Mouse (Mus musculus) MEL-GATA-1-ER (cell line): ENCODE measurements around the gene Atp6v0a1.

ENCODE experiments used
- DNase-seq: peaks from one replicate; pipeline ENCODE4 v3.0.0-alpha.2; 2012; ENCODE audit warnings: low read depth; ENCODE audit errors: extremely low read depth

The Atp6v0a1 gene

DNA sequence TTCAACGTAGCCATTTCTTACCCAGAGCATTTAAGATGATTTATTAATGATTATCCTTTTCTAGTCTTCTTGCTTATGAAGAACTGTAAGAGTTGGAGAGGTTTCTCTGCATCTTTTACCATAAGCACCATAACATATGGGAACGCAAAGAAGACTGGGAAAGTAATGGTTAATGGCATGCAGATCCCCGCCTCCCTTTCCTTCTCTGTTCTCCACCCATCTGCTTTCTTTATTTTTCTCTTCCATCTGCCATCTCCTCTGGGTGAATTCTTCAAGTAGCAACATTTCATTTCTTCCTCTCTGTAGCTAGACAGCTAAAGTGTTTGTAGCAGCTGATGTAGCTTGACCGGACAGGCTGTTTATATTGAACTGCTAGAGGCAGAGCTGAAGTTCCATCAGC lies 14.7 kb downstream of the Atp6v0a1 start:
- no peak for DNase-seq

DNA sequence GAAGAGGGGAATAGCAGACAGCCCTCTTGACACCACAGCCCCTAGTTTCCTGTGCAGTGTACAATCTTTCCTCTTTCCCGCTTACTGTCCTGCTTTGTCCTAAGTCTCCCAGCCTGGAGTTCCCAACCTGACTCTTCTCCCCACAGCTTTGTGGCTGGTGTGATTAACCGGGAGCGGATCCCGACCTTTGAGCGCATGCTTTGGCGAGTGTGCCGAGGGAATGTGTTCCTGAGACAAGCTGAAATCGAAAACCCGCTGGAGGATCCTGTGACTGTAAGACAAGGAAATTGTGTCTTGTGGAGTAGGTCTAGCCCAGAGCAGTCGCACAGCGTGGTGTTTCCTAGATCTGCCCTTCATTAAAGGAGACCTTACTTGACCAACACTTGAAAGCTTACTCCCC lies 17.9 kb downstream of the Atp6v0a1 start:
- no peak for DNase-seq

DNA sequence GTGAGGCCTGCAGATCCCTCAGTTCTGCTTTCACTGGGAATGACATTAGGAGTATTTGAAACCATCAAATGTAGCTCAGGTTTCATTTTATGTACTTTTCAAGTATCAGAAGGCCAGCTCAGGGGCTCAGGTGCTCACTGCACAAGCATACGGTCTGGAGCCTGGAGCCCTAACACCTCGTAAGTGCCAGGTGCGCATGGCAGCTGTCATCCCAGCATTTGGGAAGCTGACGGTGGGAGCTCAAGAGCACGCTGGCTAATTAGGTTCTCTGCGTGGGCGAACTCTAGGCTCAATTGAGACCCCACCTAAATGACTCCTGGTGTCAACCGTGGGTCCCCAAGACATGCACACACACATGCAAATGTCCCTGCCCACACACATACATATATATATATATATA lies 20.1 kb downstream of the Atp6v0a1 start:
- DNase-seq: no peak

DNA sequence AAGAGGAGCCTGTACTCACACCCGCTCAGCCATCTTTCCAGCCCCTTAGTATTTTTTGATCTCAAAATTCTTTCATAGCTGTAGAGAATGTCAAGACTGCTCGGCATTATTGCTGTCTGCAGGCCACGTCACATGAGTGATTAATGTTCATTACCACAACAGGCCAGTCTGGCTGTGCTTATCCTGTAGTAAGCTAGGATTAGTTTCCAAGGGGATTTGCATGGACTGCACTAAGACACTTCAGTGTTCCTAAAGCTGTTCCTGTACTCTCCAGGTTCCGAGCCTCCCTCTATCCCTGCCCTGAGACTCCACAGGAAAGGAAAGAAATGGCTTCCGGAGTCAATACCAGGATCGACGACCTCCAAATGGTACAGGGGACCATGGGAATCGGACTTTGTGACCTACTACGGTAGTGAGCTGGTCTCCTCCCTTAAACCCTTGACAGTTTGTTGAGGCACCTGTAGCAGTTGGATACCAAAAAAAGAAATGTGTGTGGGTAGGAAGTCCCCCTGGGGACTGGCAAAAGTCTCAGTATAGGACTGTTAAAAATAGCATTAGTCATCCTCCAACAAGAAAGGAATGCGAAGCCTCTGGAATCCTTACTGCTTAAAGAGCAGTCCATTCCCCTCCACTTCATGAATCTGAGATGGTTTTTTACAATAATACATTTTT lies 21.0 kb downstream of the Atp6v0a1 start:
- no peak for DNase-seq

DNA sequence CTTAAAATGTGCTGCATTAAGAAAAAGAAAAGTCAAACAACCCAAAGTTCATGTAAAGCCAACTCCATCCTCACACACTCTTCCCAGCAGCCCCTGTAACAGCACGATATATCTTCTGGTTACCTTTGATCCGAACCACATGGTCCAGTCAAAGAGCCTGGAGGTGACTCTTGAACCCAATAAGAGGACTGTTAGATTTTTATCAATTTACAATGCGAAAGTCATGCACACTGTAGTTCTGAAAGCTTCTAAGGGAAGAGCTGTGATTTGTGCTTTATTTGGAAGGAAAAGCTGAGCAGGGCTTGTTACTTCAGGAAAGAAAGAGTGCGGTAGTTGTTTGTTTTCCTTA lies 21.5 kb downstream of the Atp6v0a1 start:
- DNase-seq: no peak

DNA sequence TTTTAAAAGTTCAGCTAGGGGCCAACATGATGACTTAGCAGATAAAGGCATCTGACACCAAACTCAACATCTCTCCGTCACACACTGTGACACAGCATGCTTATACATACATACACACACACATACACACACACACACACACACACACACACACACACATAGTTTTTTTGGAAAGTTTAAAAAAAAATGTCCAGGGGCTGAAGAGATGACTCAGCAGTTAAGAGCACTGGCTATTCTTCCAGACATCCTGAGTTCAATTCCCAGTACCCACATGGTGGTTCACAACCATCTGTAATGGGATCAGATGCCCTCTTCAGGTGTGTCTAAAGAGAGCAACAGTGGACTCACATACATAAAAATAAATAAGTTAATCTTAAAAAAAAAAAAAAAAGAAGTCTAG lies 22.2 kb downstream of the Atp6v0a1 start:
- DNase-seq: no peak

DNA sequence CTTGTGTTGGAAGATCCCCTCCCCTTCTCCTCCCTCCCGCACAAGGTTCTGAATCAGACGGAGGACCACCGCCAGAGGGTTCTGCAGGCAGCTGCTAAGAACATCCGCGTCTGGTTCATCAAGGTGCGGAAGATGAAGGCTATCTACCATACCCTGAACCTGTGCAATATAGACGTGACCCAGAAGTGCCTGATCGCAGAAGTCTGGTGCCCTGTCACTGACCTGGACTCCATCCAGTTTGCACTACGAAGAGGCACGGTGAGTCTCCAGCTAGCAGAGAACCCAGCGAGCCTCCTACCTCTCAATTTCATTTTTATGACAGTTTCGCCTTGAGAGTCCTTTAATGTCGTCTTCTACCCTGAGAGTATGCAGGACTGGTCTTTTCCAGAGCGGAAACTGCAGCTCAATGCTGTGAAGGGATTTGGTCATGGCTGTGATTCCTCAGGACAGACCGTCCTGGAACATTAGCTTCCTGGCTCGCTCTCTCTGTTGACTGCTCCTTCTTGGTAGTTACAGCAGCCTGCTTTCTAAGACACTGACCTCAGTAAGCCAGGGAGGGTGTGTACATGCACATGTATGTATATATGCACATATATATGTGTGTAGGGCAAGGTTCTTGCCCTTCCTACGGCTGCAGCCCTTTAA lies 24.7 kb downstream of the Atp6v0a1 start:
- no peak for DNase-seq

DNA sequence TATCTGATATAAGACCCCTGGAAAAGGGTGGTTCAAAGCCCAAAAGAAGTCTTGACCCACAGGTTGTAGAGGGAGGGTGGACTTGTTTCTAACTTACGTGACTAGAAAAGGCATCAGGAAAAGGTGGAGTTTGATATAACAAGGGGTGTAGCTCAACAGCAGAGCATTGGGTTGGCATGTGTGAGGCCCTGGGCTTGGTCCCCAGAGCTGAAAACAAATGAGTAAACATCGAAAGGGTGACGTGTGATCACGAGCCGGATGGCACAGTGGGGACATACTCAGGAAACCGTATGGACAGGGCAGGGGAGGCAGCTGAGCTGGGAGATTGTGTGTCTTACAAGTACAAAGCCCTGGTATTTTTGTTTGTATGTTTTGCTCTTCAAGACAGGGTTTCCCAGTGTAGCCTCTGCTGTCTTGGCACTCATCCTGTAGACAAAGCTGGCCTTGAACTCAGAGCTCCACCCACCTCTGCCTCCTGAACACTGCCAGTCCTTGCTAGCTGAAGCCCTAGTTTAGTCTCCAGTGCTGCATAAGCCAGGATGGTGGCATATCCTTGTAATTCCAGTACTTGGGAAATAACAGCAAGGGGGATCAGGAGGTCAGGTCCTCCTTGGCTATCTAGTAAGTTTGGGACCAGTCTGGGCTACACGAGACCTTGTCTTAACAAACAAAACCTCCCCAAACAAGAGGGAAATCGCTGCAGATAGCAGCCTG lies 25.5 kb downstream of the Atp6v0a1 start:
- DNase-seq: no peak

DNA sequence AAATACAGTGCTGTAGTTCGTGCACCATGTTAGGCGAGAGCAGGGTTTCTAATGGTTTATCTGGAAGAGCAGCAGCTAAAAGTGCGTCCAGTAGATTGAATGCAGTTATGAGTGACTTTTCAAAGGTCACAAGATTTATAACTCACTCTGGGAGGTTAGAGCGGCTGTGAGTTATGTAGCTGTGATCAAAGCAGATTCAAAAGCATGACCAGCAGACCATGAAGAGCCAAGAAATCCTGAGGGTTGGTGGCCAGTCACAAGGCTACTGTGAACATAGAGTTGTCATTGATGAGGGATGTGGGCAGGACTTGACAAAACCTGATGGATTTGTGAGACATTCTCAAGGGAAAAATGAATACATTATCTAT lies 26.1 kb downstream of the Atp6v0a1 start:
- DNase-seq: no peak

DNA sequence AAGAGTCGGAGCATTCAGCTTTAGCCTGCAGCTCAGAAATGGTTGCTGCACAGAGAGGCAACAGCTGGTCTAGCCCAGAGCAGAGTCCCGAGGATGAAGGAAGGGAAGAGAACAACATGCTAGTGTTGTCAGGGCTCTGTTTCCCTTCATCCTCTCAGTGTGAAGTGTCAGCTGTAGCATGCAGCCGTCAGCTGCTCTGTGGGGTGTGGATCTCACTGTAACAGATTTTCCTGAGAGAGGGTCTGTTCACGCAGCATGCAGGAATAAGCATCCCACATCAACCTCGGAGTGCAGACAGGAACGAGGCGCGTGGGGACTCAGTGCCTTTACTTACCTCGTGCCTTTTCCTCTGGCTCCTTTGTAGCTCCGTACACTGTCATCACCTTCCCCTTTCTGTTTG lies 28.5 kb downstream of the Atp6v0a1 start:
- no peak for DNase-seq

DNA sequence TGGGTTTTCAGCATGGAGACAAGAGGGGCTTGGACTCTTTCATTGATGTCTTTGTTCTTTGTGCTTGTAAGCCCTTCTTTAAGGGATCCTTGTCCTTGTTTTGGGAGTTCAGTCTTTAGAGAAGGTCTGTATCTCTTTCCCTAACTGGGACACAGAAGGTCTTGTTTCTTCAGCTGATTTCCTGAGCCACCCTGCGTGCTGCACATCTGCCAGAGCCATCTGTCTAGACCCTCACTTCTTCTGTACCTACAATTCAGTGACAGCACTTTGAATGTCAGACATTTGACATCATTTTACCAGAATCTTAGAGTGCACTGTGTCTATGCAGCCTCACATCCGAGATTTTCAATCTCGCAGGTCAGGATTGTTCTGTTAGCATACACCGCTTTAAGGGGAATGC lies 36.6 kb downstream of the Atp6v0a1 start:
- DNase-seq: no peak

DNA sequence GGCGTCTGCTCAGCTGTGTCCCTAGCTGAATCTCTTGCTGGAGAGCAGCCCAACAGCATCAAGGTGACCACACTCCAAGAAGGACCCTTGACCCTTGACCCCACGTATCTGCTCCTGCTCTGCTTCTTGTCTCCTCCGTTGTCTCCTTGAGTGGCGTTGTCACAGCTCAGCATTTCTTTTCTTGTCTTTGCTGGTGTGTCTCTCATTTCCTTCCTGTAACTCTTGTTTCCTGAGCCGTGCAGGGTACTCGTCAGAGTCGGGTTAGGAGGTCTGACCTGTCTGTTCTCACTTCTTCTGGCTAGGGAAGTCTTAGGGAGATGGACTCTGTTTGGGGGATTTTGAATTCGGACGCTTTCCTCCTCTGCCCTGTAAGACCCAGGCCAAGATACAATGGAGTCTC lies 37.2 kb downstream of the Atp6v0a1 start:
- no peak for DNase-seq

DNA sequence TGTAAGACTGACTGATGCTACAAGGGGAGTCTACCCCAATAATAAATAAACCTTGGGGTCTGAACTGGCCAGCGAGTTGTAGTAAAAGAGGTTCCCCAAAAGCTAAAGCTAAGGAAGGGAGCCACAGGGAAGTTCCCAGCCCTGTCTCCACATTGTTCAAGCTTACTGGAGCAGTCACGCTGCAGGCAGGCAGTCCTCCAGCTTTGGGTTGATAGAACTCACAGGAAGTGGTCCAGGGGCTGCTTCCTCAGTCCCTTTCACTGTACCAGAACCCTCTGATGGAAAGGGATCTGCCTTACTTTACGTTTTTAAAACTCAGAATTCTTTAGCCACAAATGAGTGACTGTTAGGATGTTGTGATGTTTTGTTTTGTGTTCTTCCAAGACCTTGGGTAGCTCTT lies 38.2 kb downstream of the Atp6v0a1 start:
- DNase-seq: no peak

DNA sequence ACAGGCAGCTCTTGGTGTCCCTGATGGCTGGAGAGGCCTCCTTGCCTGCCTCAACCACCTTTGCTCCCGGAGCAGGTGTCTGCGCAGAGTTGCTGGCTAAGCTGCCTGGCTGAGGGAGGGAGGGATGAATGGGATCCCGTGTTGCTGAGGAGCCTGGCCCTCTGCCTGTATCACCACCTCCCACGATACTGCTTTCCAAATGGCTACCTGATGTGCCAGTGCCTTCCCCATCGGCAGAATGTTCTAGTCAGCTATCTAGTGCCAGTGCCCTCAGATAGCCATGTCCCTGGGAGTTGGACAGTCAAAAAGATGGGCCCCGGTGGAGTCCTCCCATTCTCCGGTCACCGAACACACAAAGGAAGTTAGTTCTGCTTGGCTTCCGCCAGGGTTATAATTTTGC lies 41.1 kb downstream of the Atp6v0a1 start:
- no peak for DNase-seq

DNA sequence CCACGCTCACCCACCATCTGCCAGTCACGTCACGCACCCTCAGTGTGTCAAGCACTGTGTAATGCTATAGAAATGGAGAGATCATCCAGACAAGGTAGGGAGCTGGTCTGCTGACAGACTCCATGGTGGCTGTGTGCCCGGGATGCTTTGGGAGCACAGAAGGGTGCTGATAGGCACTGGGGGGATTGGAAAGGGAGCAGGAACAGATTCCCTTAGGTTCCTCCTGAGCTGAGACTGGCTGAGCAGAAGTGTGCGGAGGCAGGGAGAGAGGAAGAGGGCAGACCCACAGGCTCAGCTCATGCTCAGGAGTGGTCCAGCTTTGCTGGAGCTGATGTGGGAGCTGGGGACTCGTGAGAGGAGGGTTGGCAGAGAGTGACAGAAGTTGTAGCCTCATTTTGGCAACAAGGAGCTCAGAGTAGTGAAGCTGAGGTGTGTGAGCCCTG lies 41.8 kb downstream of the Atp6v0a1 start:
- DNase-seq: no peak

DNA sequence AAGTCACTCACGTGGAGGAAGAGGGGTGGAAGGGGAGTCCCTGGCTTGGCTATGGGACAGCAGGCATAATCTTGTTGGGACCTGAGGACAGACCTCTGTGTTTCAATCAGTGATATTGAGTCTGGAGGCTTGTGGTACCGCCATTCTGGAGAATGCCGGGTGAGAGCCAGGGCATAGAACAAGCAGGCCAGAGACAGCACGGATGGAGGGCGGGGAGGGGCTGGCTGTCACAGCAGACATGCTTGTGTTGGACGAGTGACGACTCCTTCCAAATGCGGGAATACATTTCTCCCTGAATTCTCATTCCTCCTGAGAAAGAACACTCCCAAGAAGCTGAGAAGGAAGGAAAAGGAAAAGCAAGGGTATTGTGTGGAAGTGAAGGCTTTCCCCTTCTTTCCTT lies 42.4 kb downstream of the Atp6v0a1 start:
- no peak for DNase-seq

DNA sequence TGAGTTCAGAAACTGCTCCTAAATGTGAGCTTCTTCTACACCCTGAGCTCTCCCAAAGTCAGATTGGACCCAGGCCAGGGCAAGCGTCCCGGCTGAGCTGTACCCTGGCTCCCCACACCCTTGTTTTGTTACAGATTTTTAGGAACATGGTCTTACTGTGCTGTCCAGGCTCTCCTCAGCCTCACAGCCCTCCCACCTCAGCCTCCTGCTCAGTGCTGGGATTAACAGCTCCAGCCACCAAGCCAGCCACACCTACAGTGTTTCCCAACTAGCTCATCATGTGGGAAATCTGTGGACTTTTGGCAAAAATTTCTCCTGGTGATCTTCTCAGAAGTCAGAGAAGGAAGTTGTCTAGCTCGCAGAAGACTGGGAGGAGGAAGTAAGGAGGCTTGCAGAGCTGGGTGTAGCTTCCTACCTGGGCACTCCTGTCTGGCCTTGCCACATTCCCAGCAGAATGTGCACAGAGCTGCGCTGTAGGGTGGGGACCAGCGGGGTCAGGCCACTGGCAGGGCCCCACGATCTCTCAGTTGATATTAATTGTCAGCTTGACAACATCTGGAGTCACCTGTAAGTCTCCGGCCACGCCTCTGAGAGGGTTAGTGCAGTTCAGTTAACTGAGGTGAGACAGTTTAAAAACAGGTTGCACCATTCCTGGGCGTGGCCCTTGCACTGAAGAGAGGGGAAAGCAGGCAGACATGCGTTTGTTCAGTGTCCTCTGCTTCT lies 43.7 kb downstream of the Atp6v0a1 start:
- DNase-seq: no peak

DNA sequence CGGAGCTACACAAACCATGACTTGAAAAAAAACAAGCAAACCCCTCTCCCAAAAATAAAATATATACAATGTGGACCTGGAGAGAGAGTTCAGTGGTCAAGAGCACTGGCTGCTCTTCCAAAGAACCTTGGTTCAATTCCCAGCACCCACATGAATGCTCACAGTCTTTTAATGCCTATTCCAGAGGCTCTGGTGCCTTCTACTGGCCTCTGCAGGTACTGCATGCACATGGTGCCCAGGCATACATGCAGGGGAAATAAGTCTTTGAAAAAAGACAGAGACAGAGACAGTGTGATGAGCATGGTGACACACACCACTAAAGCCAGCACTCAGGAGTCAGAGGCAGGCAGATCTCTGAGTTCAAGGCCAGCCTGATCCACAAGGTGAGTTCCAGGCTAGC lies 44.7 kb downstream of the Atp6v0a1 start:
- no peak for DNase-seq

DNA sequence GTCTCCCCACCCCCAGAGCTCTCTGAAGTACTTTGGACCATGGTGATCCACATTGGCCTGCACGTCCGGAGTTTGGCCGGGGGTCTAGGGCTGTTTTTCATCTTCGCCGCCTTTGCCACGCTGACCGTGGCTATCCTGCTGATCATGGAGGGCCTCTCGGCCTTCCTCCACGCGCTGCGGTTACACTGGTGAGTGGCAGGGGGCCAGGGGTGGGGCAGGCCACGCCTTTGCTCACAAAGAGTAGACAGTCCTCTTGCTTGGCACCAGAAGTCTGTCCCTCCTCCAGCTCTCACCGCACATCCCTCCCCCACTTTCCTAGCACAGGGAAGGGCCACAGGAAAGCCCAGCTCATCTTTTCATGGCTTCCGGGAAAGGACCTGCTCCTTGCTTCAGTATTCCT lies 46.2 kb downstream of the Atp6v0a1 start:
- no peak for DNase-seq

DNA sequence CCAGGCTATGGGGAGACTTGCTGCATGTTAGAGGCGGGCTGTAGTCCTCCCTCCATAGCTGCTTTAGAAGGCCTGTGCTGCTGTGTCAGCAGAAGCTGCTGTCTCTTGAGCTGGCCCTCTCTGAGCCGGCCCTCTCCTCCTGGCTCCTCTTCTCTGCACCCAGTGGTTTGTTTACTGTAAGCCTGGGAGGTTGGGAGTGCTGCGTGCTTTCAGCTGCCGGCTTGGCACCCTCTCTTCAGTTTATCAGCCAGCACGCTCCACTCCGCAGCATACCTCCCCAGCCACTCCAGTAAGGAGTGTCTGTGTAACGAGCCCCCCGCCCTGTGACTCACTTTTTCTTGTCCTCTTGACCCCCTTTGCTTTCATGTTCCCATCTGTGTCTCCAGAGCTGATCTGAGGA lies 47.6 kb downstream of the Atp6v0a1 start:
- DNase-seq: no peak

DNA sequence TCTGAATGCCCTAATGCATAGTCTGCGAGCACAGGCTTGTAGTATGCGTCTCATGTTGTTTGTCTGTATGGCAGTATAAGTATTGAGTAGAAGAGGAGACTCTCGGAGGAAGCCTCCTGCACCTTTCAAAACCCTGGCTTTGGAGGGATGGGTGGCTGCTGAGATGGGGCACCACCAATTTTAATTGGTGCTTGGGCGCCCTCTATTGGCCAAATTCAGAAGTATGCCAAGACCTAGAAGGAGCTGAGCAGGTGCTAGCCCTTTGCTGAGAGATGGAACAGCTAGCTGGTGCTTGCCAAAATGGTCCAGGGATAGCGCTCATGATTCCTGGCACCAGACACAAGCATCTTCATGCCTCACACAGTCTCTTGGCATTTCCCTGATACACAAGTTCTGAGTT lies 48.6 kb downstream of the Atp6v0a1 start:
- no peak for DNase-seq

DNA sequence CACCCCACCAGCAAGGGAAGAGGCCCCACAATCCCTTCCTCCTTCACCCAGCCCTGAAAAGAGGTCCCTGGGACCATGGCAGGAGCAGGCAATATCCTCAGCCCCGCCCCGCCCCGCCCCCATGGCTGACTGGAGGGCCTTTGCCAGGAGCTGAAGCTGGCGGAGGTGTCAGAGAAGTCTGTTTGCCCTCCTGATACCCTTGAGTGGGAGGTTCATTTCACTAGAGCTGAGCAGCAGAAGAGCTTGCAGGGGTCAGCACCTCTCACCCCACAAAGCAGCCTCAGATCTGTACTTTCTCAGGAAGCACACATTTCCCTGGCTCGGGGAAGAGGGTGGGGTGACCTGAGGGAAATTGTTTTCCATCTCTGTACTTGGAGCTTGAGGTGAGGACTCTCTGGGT lies 49.5 kb downstream of the Atp6v0a1 start:
- no peak for DNase-seq
